Mouse (Mus musculus): ENCODE measurements around the gene Phf3.

DNA sequence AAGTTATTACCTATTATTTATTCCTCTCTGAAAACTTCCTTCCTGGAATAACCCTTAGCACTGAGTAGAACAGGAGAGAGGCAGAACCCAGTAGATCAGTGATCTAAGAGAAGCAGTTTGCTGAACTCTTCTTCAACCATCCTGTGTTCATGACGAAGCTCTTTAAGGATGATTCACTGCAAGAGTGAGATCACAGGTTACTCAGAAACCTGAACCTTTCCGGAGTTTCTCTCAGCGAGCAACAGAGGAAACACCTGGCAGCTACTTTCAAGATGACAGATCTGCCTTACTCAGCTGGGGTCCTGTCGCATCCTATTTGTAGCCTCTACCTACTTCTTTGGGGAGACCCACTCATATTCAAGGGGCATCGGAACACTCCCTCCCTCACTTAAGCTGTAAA, 80.8 kb downstream of the Phf3 start:
- no peak for TF ChIP-seq CTCF (IDR thresholded peaks at IDR 0.05; ENCODE audit: low read depth, low read length)
- TF ChIP-seq POLR2A (IDR thresholded peaks at IDR 0.05; ENCODE audit: extremely low read depth, insufficient read depth, low read length) = no peak
